Mouse (Mus musculus) embryonic facial prominence, embryonic 10.5 days (tissue): ENCODE results near the gene Defb42. TPM values are rescaled to one million over a fixed set of nuclear protein-coding genes. Genes with fewer than 3 reads are reported as not detected.

Source experiments
- DNase-seq: peaks from one replicate; pipeline ENCODE4 v3.0.0-alpha.2; 2017; ENCODE audit warnings: low spot score
- H3K27ac ChIP-seq: fragments of 300-500 bp; sonication (generic); replicated peaks from 2 replicates; pipeline ENCODE4 v1.5.1; 2016; ENCODE audit warnings: mild to moderate bottlenecking
- H3K27me3 ChIP-seq: fragments of 300-500 bp; sonication (generic); replicated peaks from 2 replicates; pipeline ENCODE4 v1.6.1; 2016; ENCODE audit warnings: low read depth, mild to moderate bottlenecking; ENCODE audit not compliant: poor library complexity, severe bottlenecking
- H3K36me3 ChIP-seq: fragments of 300-500 bp; sonication (generic); replicated peaks from 2 replicates; pipeline ENCODE4 v1.6.1; 2016; ENCODE audit warnings: mild to moderate bottlenecking, moderate library complexity
- H3K4me1 ChIP-seq: fragments of 300-500 bp; sonication (generic); 2 replicates; pipeline ENCODE4 v1.6.1; 2016
- H3K4me3 ChIP-seq: fragments of 300-500 bp; sonication (generic); 2 replicates; pipeline ENCODE4 v1.5.1; 2016; ENCODE audit warnings: mild to moderate bottlenecking, moderate library complexity
- H3K9me3 ChIP-seq: fragments of 300-500 bp; sonication (generic); 2 replicates; pipeline ENCODE4 v1.6.1; 2016; ENCODE audit warnings: mild to moderate bottlenecking
- WGBS: fragments of 180-500 bp; shearing (Covaris S2); methylation state at CpG from one replicate; pipeline ENCODE4 v1.1.7; 2016; 5-methylcytosine and 5-hydroxymethylcytosine counted together
- polyA plus RNA-seq: library from polyadenylated mRNA; unstranded; fragments of >200 nt; fragmentation: Nextera tagmentation; extraction: Ambion mirVana; gene quantifications from 2 replicates; pipeline ENCODE4 v1.2.1, GENCODE M21; 2016

The Defb42 gene
- polyA plus RNA-seq, 1 experiment from 2014 or later = 0.15 TPM

DNA sequence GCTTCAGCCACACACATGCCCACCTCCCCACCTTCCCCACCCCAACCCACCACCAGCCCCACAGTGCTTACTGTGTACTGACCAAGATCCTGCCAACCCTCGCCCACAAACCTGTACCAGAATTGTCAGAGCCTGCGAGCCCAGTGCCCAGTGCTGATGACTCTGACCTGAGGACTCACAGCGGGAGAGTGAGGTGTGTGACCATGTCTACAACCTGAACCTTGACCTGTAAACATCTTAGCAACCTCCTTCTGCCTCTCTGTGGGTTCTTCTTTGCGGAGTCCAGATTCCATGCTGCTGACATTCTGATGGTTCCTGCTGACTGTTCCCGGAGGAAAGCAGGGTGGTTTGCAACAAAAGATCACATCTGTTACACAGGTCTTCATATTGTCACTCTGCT is 18.6 kb downstream of the Defb42 start:
- no peak overlapping the region for H3K4me3 ChIP-seq
- WGBS = 78% methylated on average over 5 of the region's 5 CpGs
- peaks cover 6% of the 10 kb centered on the region; the same call in 1 of the 2 replicates for H3K27me3 ChIP-seq
- no peaks in the 10 kb centered on the region for H3K36me3 ChIP-seq
- H3K4me1 ChIP-seq = no peaks in the 10 kb centered on the region
- no peak for DNase-seq
- H3K9me3 ChIP-seq = no peaks in the 10 kb centered on the region
- H3K27ac ChIP-seq = no peak overlapping the region

- no peak overlapping the region for H3K4me3 ChIP-seq
- peak; percentile 66 for DNase-seq
- WGBS = 35% methylated on average over 16 of the region's 16 CpGs
- peaks cover 8% of the 10 kb centered on the region; the same call in 1 of the 2 replicates for H3K27me3 ChIP-seq
- 0 out of 2 replicates have a peak overlapping the region, but pooled peaks have one; percentile 21 for H3K27ac ChIP-seq
- no peaks in the 10 kb centered on the region for H3K9me3 ChIP-seq
- H3K4me1 ChIP-seq = no peaks in the 10 kb centered on the region
- H3K36me3 ChIP-seq = no peaks in the 10 kb centered on the region
Measured at GRCm38 (mm10) chr14:63066630-63067310, 20.0 kb downstream of the Defb42 start.

GRCm38 (mm10) chr14:63067708-63068107 is 20.9 kb downstream of the Defb42 start:
- 78% methylated on average over 15 of the region's 15 CpGs for WGBS
- no peak overlapping the region for H3K27ac ChIP-seq

More at GRCm38 (mm10) chr14:63067708-63068107, 20.9 kb downstream of the Defb42 start:
- H3K36me3 ChIP-seq = no peaks in the 10 kb centered on the region
- no peaks in the 10 kb centered on the region for H3K9me3 ChIP-seq
- H3K27me3 ChIP-seq = peaks cover 9% of the 10 kb centered on the region; the same call in 1 of the 2 replicates
- DNase-seq = no peak
- no peaks in the 10 kb centered on the region for H3K4me1 ChIP-seq
- H3K4me3 ChIP-seq = no peak overlapping the region

Other genes starting within 250 kb of the Defb42 start
- 13.6 and 16.0 TPM in 2 replicates for gene Wdfy2, start 209.3 kb upstream of the Defb42 start, polyA plus RNA-seq
- not detected in 2 replicates for gene Defb48, start 62.5 kb upstream of the Defb42 start, polyA plus RNA-seq
- not detected in 2 replicates for gene Defb47, start 48.9 kb upstream of the Defb42 start, polyA plus RNA-seq
- gene Defb43, start 35.2 kb upstream of the Defb42 start, polyA plus RNA-seq = not detected in 2 replicates
- not detected in 2 replicates for gene Defb30, start 3.0 kb downstream of the Defb42 start, polyA plus RNA-seq